Mouse (Mus musculus) stomach, embryonic 16.5 days (tissue): Measurements from ENCODE around the gene Hlx. TPM values are rescaled to one million over a fixed set of nuclear protein-coding genes. Genes with fewer than 3 reads are reported as not detected.

Experiments used
- ATAC-seq: fragments of 200-750 bp; cut with Nextera tagmentation; 2 replicates; pipeline ENCODE4 v1.8.0; 2017; ENCODE audit warnings: moderate number of reproducible peaks, moderate TSS enrichment; ENCODE audit not compliant: insufficient read depth, low FRiP score
- H3K27ac ChIP-seq: fragments of 300-500 bp; sonication (generic); 2 replicates; pipeline ENCODE4 v1.5.1; 2014; ENCODE audit warnings: low read length
- H3K27me3 ChIP-seq: fragments of 300-500 bp; sonication (generic); 2 replicates; pipeline ENCODE4 v1.6.1; 2014; ENCODE audit warnings: low read length, control low read depth, mixed read lengths; ENCODE audit not compliant: control insufficient read depth, insufficient read depth
- H3K36me3 ChIP-seq: fragments of 300-500 bp; sonication (generic); 2 replicates; pipeline ENCODE4 v1.6.1; 2014; ENCODE audit warnings: low read length; ENCODE audit not compliant: control insufficient read depth, insufficient read depth
- H3K4me1 ChIP-seq: fragments of 300-500 bp; sonication (generic); 2 replicates; pipeline ENCODE4 v1.6.1; 2014; ENCODE audit warnings: low read length, control low read depth, mixed read lengths; ENCODE audit not compliant: control insufficient read depth, insufficient read depth
- H3K4me2 ChIP-seq: fragments of 300-500 bp; sonication (generic); 2 replicates; pipeline ENCODE4 v1.6.1; 2014; ENCODE audit warnings: low read depth, low read length, mixed read lengths
- H3K4me3 ChIP-seq: fragments of 300-500 bp; sonication (generic); replicated peaks from 2 replicates; pipeline ENCODE4 v1.5.1; 2014; ENCODE audit warnings: mild to moderate bottlenecking, low read length
- H3K9ac ChIP-seq: fragments of 300-500 bp; sonication (generic); 2 replicates; pipeline ENCODE4 v1.6.1; 2014; ENCODE audit warnings: low read length
- H3K9me3 ChIP-seq: fragments of 300-500 bp; sonication (generic); replicated peaks from 2 replicates; pipeline ENCODE4 v1.6.1; 2016; ENCODE audit warnings: low read length, control low read depth; ENCODE audit not compliant: control insufficient read depth
- WGBS: fragments of 180-500 bp; shearing (Covaris S2); extraction: QIAGEN DNeasy Blood & Tissue Kit; methylation state at CpG from one replicate; pipeline ENCODE4 v1.1.7; 2014; 5-methylcytosine and 5-hydroxymethylcytosine counted together
- polyA plus RNA-seq: library from polyadenylated mRNA; unstranded; fragments of >200 nt; fragmentation: Nextera tagmentation; extraction: Ambion mirVana; gene quantifications from 2 replicates; pipeline ENCODE4 v1.2.1, GENCODE M21; 2015

Hlx gene
- polyA plus RNA-seq, 1 experiment from 2014 or later = 8.3 TPM

DNA sequence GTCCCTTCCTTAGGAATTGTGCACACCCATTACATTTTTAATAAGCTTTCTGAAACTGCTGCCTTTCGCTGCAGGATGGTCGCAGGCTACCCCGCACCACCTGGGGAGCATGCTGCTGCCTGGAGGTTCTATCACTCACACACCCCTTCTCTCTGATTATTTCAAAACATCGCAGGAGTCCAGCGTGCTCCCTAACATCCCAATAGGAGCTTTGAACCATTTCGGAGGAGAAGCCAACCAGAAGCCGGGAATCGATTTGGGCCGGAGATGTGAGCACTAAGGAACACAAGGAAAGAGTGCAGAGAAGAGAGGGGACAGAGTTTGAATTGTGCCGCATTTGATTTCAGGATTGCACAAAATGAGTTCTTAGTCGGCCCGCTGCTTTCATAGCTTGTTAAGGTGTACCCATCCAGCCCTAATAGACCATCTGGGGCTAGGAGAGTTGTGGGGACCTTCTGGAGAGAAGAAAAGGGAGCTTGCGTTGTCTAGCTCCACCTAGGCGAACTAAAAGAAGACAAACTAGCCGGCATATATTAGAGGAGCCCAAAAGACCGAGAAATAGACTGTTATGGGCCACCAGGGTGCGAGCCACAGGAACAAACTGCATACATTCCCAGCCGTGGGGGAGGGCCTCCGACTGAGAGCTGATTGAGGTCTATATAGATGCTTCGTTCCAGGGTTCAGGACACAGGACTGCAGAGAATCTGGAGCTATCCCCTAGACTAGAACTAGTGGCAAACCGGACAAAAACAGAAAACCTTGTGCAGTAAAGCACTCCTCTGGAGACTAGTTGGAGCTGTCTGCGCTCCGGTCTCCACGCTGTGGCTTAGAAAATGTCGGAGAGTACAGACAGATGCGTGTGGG is 12.0 kb downstream of the Hlx start:
- Histone ChIP-seq H3K27ac (no peak overlapping the region), H3K4me1 (no peaks in the 10 kb centered on the region), H3K9ac (no peak overlapping the region), H3K27me3 (peaks cover 94% of the 10 kb centered on the region), H3K9me3 (no peaks in the 10 kb centered on the region), H3K36me3 (no peaks in the 10 kb centered on the region), H3K4me3 (no peak overlapping the region), H3K4me2 (no peak overlapping the region)
- 8% methylated on average over 26 of the region's 26 CpGs for WGBS
- no peak for ATAC-seq

DNA sequence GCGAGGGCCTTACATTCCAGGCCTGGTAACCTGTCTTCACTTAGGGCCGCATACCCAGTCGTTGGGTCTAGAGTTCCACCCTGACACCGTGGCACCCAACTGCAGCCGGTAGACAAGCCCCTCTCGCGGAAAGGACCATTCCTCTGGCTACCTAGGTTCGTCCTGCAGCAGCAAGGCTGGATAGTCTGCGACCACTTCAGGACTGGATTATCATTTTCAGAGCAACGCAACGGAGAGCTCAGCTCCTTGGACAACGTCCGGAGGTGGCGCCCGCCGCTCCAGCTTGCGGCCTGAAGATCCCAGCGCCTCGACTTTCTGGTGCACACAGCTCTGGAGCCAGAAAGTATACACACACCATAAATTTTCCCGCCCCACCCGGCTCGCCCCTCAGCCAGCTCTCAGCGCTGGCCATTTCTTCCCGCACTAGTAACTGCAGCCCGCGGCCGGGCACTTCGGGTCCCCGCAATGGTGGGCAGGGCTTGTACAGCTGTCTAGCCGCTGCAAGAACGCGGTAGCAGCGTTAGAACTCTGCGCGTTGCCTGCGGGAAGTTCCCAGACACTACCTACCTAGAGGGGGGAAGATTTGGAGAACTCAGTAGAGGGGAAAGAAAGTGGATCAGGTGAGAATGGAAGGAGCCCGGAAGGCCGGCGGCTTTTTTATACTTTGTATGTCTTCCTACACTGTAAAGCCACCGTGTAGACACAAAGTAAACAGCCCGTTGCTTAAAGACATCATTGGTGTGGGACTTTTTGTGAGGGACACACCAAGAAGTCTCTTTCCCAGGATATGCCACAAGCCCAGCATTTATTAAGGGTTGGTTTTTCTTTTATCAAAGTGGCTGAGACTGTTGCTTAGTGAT is 13.9 kb downstream of the Hlx start:
- Histone ChIP-seq H3K4me3 (peak overlapping the region; percentile 7; the same call in 1 of the 2 replicates), H3K4me1 (no peaks in the 10 kb centered on the region), H3K9ac (no peak overlapping the region), H3K36me3 (no peaks in the 10 kb centered on the region), H3K9me3 (no peaks in the 10 kb centered on the region), H3K27me3 (peaks cover 91% of the 10 kb centered on the region), H3K4me2 (0 out of 2 replicates have a peak overlapping the region, but pooled peaks have one; percentile 13), H3K27ac (no peak overlapping the region)
- WGBS = 3% methylated on average over 41 of the region's 41 CpGs
- ATAC-seq = no peak

DNA sequence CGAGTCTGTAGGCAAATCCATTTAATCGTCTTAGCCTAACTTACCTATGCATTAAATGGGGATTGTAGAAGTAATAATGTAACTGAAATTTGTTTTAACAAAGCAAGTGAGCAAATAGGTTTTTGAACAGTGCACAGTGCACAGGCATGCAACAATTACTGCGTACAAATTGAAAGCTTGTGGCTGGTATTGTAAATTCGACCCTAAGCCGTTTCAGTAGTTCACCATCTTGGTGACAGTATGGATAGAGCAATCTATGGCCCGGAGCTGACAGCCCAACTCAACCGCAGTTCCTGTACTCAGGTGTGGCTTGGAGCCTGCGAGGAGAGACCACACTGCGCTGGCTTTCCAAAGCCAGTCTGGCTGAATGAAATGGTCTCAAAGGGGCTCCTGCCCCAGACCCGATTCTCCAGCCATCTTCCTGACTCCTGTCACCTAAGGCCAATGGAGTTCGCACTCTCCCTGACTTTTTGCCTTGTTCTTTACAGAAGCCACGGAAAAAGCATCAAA is 14.7 kb downstream of the Hlx start:
- H3K27me3 ChIP-seq = peaks cover 90% of the 10 kb centered on the region
- no peak overlapping the region for H3K4me3 ChIP-seq
- no peaks in the 10 kb centered on the region for H3K36me3 ChIP-seq
- WGBS = 10% methylated on average over 12 of the region's 12 CpGs
- no peak overlapping the region for H3K9ac ChIP-seq
- H3K4me1 ChIP-seq = no peaks in the 10 kb centered on the region
- no peak overlapping the region for H3K4me2 ChIP-seq
- no peaks in the 10 kb centered on the region for H3K9me3 ChIP-seq
- no peak overlapping the region for H3K27ac ChIP-seq
- ATAC-seq = no peak

DNA sequence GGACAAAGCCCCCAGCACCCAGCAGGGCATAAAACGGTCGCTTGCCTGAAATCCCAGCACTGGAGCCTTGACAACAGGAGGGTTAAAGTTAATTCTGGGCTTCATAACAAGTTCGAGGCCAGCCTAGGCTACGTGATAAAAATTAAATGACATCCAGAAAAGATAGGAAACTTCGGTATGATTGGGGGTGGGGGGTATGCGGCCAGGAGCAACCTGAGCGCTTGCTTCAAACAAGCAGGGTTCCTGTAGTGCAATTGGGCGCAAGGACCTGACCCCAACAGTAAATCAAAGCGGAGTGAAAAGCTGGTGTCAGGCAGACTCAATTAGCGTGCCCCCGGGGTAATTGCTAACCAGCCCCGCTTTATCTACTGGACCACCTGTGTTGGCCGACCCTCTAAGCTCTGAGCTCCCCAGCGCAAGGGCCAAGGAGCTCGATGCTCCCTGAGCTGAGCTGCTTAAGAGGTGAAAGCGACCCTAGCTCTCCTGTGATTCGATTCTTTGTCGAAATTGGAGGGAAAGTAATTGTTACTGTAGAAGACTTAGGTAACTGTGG is 15.3 kb downstream of the Hlx start:
- Histone ChIP-seq H3K27me3 (peaks cover 83% of the 10 kb centered on the region), H3K9ac (no peak overlapping the region), H3K27ac (no peak overlapping the region), H3K4me2 (no peak overlapping the region), H3K36me3 (no peaks in the 10 kb centered on the region), H3K4me1 (no peaks in the 10 kb centered on the region), H3K9me3 (no peaks in the 10 kb centered on the region), H3K4me3 (no peak overlapping the region)
- no peak for ATAC-seq
- 7% methylated on average over 18 of the region's 18 CpGs for WGBS

DNA sequence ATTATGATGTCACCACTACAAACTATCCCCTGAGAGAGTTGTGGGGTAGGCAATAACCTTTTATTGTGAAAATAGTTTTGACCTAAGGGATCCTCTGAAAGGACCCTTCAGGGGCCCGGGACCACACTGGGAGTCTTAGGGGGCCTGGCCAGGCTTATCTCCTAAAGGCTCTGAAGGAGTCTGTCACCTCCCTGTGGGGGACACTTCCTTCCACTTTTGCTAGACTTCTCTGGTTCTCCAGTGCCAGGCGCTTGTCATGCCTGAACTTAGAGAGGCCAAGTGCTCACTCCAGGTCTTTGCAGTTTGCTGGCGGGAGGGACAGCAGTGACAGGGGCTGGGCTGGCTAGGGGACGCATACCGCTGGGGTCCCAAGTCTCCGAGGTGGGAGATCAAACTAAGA is 16.3 kb downstream of the Hlx start:
- Histone ChIP-seq H3K4me2 (no peak overlapping the region), H3K27ac (no peak overlapping the region), H3K9ac (no peak overlapping the region), H3K4me1 (no peaks in the 10 kb centered on the region), H3K4me3 (no peak overlapping the region), H3K9me3 (no peaks in the 10 kb centered on the region), H3K27me3 (peaks cover 74% of the 10 kb centered on the region), H3K36me3 (no peaks in the 10 kb centered on the region)
- no peak for ATAC-seq
- WGBS = 9% methylated on average over 6 of the region's 6 CpGs

DNA sequence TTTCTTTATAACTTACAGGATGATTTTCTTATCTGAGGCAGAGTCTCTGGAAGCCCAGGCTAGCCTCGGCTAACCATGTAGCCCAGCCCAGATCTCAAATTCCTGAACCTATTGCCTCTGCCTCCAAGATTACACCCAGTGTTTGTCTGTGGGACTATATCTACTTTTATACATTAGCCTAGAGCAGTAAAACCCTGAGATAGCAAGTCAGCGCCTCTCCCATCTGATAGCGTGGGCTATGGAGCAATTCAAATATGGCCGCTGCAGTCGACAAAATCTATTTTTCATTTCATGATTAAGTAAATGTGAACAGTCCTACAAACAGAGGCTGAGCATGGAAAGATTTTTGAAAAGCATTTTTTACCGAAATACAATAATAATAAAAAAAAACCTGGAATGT is 16.7 kb downstream of the Hlx start:
- Histone ChIP-seq H3K4me1 (no peaks in the 10 kb centered on the region), H3K4me3 (no peak overlapping the region), H3K4me2 (no peak overlapping the region), H3K9ac (no peak overlapping the region), H3K27me3 (peaks cover 70% of the 10 kb centered on the region), H3K27ac (no peak overlapping the region), H3K36me3 (no peaks in the 10 kb centered on the region), H3K9me3 (no peaks in the 10 kb centered on the region)
- no peak for ATAC-seq
- 32% methylated on average over 6 of the region's 6 CpGs for WGBS

DNA sequence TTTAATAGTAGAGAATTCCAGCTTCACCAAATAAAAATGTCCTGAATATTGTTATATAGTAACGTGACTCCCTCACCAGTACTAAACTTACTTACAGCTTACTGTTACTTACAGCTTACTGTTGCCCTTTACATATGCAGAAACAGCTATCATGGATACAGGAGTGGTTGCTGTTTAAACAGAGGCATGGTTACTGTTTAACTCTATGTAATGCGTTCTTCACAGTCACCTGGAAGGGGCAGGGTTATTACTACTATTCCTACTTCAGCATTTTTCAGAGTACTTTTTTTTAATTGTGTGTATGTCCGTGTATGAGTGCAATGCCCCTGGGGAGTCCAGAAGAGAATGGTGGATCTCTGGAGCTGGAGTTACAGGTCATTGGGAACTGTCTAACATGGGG is 17.9 kb downstream of the Hlx start:
- Histone ChIP-seq H3K4me1 (no peaks in the 10 kb centered on the region), H3K9ac (no peak overlapping the region), H3K36me3 (no peaks in the 10 kb centered on the region), H3K27me3 (peaks cover 58% of the 10 kb centered on the region), H3K4me2 (no peak overlapping the region), H3K4me3 (no peak overlapping the region), H3K27ac (no peak overlapping the region), H3K9me3 (no peaks in the 10 kb centered on the region)
- ATAC-seq = no peak
- 39% methylated on average over 3 of the region's 3 CpGs for WGBS

DNA sequence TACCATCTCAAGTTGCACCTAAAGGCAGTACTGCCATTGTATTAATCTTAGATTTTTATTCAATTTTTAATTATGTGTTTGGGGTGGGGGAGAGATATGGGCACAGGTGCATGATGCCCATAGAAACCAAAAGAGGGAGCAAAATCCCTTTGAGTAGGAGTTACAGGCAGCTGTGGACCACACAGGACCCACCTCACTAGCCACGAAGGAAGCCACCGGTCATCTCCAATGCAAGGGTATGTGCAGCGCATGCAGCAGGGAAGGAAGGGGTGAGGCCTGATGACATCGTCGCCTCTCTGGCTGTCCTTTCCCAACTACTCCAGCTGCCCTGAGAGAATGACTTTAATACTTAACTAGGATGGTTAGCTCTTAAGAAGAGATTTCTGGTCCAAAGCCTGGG is 18.7 kb downstream of the Hlx start:
- no peak overlapping the region for H3K27ac ChIP-seq
- no peak overlapping the region for H3K4me3 ChIP-seq
- no peaks in the 10 kb centered on the region for H3K4me1 ChIP-seq
- no peaks in the 10 kb centered on the region for H3K9me3 ChIP-seq
- H3K36me3 ChIP-seq = no peaks in the 10 kb centered on the region
- 74% methylated on average over 5 of the region's 5 CpGs for WGBS
- no peak for ATAC-seq
- H3K9ac ChIP-seq = no peak overlapping the region
- H3K4me2 ChIP-seq = no peak overlapping the region
- peaks cover 50% of the 10 kb centered on the region for H3K27me3 ChIP-seq
